Mouse (Mus musculus) kidney, embryonic 14.5 days (tissue): ENCODE measurements at regions not wholly inside any gene's neighbourhood (a gene's known extent, or its start where the extent isn't known, plus 50 kb on each side); places are given as distances from the start of the nearest gene placed in this dataset.
"Not testable (repeated sequence)": the region's sequence is repeated elsewhere in the genome, so short reads cannot be mapped to it uniquely, and the experiment has no call there.

ENCODE experiments used
- ATAC-seq: fragments of 200-750 bp; cut with Nextera tagmentation; 2 replicates; pipeline ENCODE4 v1.8.0; 2017; ENCODE audit warnings: moderate number of reproducible peaks, mild to moderate bottlenecking, moderate TSS enrichment, moderate library complexity; ENCODE audit not compliant: low FRiP score, low TSS enrichment
- H3K27ac ChIP-seq: fragments of 300-500 bp; sonication (generic); 2 replicates; pipeline ENCODE4 v1.5.1; 2014; ENCODE audit warnings: low read depth, mild to moderate bottlenecking, low read length, moderate library complexity, mixed read lengths
- H3K27me3 ChIP-seq: fragments of 300-500 bp; sonication (generic); 2 replicates; pipeline ENCODE4 v1.6.1; 2014; ENCODE audit warnings: mild to moderate bottlenecking, low read length; ENCODE audit not compliant: control insufficient read depth, insufficient read depth
- H3K36me3 ChIP-seq: fragments of 300-500 bp; sonication (generic); 2 replicates; pipeline ENCODE4 v1.6.1; 2014; ENCODE audit warnings: low read length, mixed read lengths; ENCODE audit not compliant: control insufficient read depth, insufficient read depth
- H3K4me1 ChIP-seq: fragments of 300-500 bp; sonication (generic); 2 replicates; pipeline ENCODE4 v1.6.1; 2014; ENCODE audit warnings: low read length, mixed read lengths; ENCODE audit not compliant: control insufficient read depth, insufficient read depth
- H3K4me2 ChIP-seq: fragments of 300-500 bp; sonication (generic); replicated peaks from 2 replicates; pipeline ENCODE4 v1.6.1; 2014; ENCODE audit warnings: low read depth, mild to moderate bottlenecking, low read length
- H3K4me3 ChIP-seq: fragments of 300-500 bp; sonication (generic); 2 replicates; pipeline ENCODE4 v1.5.1; 2014; ENCODE audit warnings: mild to moderate bottlenecking, low read length
- H3K9ac ChIP-seq: fragments of 300-500 bp; sonication (generic); 2 replicates; pipeline ENCODE4 v1.6.1; 2014; ENCODE audit warnings: low read depth, mild to moderate bottlenecking, low read length, moderate library complexity
- H3K9me3 ChIP-seq: fragments of 300-500 bp; sonication (generic); 2 replicates; pipeline ENCODE4 v1.6.1; 2016; ENCODE audit warnings: low read length; ENCODE audit not compliant: control insufficient read depth
- WGBS: fragments of 180-500 bp; shearing (Covaris S2); extraction: QIAGEN DNeasy Blood & Tissue Kit; methylation state at CpG from one replicate; pipeline ENCODE4 v1.1.7; 2014; 5-methylcytosine and 5-hydroxymethylcytosine counted together

GRCm38 (mm10) chr2:53782035-53782434 lies 303.3 kb downstream of the Rprm start:
- H3K27me3 ChIP-seq, H3K4me2 ChIP-seq, H3K36me3 ChIP-seq, H3K4me1 ChIP-seq, H3K9ac ChIP-seq, H3K9me3 ChIP-seq, H3K27ac ChIP-seq, H3K4me3 ChIP-seq, ATAC-seq: not testable (repeated sequence)
- 85% methylated on average over 2 of the region's 6 CpGs for WGBS

GRCm38 (mm10) chr2:53788599-53788998 lies 296.8 kb downstream of the Rprm start:
- 91% methylated on average over 2 of the region's 6 CpGs for WGBS
- H3K27ac ChIP-seq, H3K27me3 ChIP-seq, H3K4me2 ChIP-seq, ATAC-seq, H3K4me3 ChIP-seq, H3K36me3 ChIP-seq, H3K9ac ChIP-seq, H3K9me3 ChIP-seq, H3K4me1 ChIP-seq: not testable (repeated sequence)

- Histone ChIP-seq H3K9ac (no peak overlapping the region), H3K27me3 (no peaks in the 10 kb centered on the region), H3K4me1 (no peaks in the 10 kb centered on the region), H3K27ac (no peak overlapping the region), H3K4me3 (no peak overlapping the region), H3K36me3 (no peaks in the 10 kb centered on the region), H3K4me2 (no peak overlapping the region), H3K9me3 (no peaks in the 10 kb centered on the region)
- 86% methylated on average over 1 of the region's 1 CpGs for WGBS
- no peak for ATAC-seq
These were observed 288.7 kb downstream of the Rprm start for GRCm38 (mm10) chr2:53796605-53797004.

GRCm38 (mm10) chr2:53803666-53804065 lies 281.7 kb downstream of the Rprm start:
- no peak overlapping the region for H3K4me3 ChIP-seq
- H3K27ac ChIP-seq: no peak overlapping the region
- H3K9ac ChIP-seq: no peak overlapping the region
- no peaks in the 10 kb centered on the region for H3K36me3 ChIP-seq
- H3K9me3 ChIP-seq: no peaks in the 10 kb centered on the region
- H3K27me3 ChIP-seq: no peaks in the 10 kb centered on the region
- ATAC-seq: no peak
- H3K4me1 ChIP-seq: no peaks in the 10 kb centered on the region
- H3K4me2 ChIP-seq: no peak overlapping the region

- WGBS: 73% methylated on average over 1 of the region's 1 CpGs
- no peak overlapping the region for H3K9ac ChIP-seq
- no peaks in the 10 kb centered on the region for H3K9me3 ChIP-seq
- peak; percentile 77 for ATAC-seq
- no peak overlapping the region for H3K27ac ChIP-seq
- H3K27me3 ChIP-seq: no peaks in the 10 kb centered on the region
- no peaks in the 10 kb centered on the region for H3K4me1 ChIP-seq
- H3K4me2 ChIP-seq: no peak overlapping the region
- H3K4me3 ChIP-seq: no peak overlapping the region
- no peaks in the 10 kb centered on the region for H3K36me3 ChIP-seq
These were observed 234.4 kb downstream of the Rprm start for GRCm38 (mm10) chr2:53850815-53851528.
